Mouse (Mus musculus) forebrain, postnatal 0 days (tissue): ENCODE measurements around the gene Cd52. TPM values are rescaled to one million over a fixed set of nuclear protein-coding genes. Genes with fewer than 3 reads are reported as not detected.

Source experiments
- ATAC-seq: fragments of 200-750 bp; cut with Nextera tagmentation; 2 replicates; pipeline ENCODE4 v1.8.0; 2017; ENCODE audit warnings: mild to moderate bottlenecking, moderate library complexity
- DNase-seq: peaks from one replicate; pipeline ENCODE4 v3.0.0-alpha.2; 2015
- H3K27ac ChIP-seq: fragments of 300-500 bp; sonication (generic); 2 replicates; pipeline ENCODE4 v1.5.1; 2014; ENCODE audit warnings: low read depth, mild to moderate bottlenecking, antibody characterized with exemption, low read length, moderate library complexity, mixed read lengths
- H3K27me3 ChIP-seq: fragments of 300-500 bp; sonication (generic); 2 replicates; pipeline ENCODE4 v1.6.1; 2014; ENCODE audit warnings: mild to moderate bottlenecking, low read length, mixed read lengths; ENCODE audit not compliant: insufficient read depth
- H3K36me3 ChIP-seq: fragments of 300-500 bp; sonication (generic); 2 replicates; pipeline ENCODE4 v1.6.1; 2014; ENCODE audit warnings: mild to moderate bottlenecking, moderate library complexity; ENCODE audit not compliant: insufficient read depth
- H3K4me1 ChIP-seq: fragments of 300-500 bp; sonication (generic); 2 replicates; pipeline ENCODE4 v1.6.1; 2014; ENCODE audit warnings: antibody characterized with exemption; ENCODE audit not compliant: insufficient read depth
- H3K4me2 ChIP-seq: fragments of 300-500 bp; sonication (generic); 2 replicates; pipeline ENCODE4 v1.6.1; 2014; ENCODE audit warnings: low read depth, mild to moderate bottlenecking, moderate library complexity
- H3K4me3 ChIP-seq: fragments of 300-500 bp; sonication (generic); 2 replicates; pipeline ENCODE4 v1.5.1; 2014; ENCODE audit warnings: low read depth, low read length, mixed read lengths
- H3K9ac ChIP-seq: fragments of 300-500 bp; sonication (generic); 2 replicates; pipeline ENCODE4 v1.6.1; 2014; ENCODE audit warnings: mild to moderate bottlenecking
- H3K9me3 ChIP-seq: fragments of 300-500 bp; sonication (generic); 2 replicates; pipeline ENCODE4 v1.6.1; 2016; ENCODE audit warnings: low read length
- CTCF ChIP-seq: sonication (generic); IDR thresholded peaks from 2 replicates; pipeline ENCODE4 v1.5.1; 2016; ENCODE audit warnings: antibody characterized with exemption, control low read depth, low read depth
- WGBS: fragments of 180-500 bp; shearing (Covaris S2); extraction: QIAGEN DNeasy Blood & Tissue Kit; methylation state at CpG from one replicate; pipeline ENCODE4 v1.1.7; 2014; 5-methylcytosine and 5-hydroxymethylcytosine counted together
- polyA plus RNA-seq: library from polyadenylated mRNA; unstranded; fragments of >200 nt; fragmentation: Nextera tagmentation; extraction: Ambion mirVana; gene quantifications from 2 replicates; pipeline ENCODE4 v1.2.1, GENCODE M21; 2015
- total RNA-seq: library from RNA; depleted of rRNA; stranded (reverse); fragments of >200 nt; gene quantifications from 2 replicates; pipeline ENCODE4 v1.2.3, GENCODE M21; 2014

The Cd52 gene
- total and polyA plus RNA-seq, 2 experiments from 2014 or later, result 2.0 to 4.1 TPM

- 86% methylated on average over 16 of the region's 16 CpGs for WGBS
- no peaks in the 10 kb centered on the region for H3K9me3 ChIP-seq
- no peak overlapping the region for H3K27ac ChIP-seq
- H3K36me3 ChIP-seq, result no peaks in the 10 kb centered on the region
- no peaks in the 10 kb centered on the region for H3K4me1 ChIP-seq
- H3K4me3 ChIP-seq, result no peak overlapping the region
- H3K27me3 ChIP-seq, result no peaks in the 10 kb centered on the region
- DNase-seq (no peak), ATAC-seq (no peak)
- TF ChIP-seq CTCF, result peak; percentile 21; the same call in 1 of the 2 replicates
- no peak overlapping the region for H3K4me2 ChIP-seq
- no peak overlapping the region for H3K9ac ChIP-seq
These were observed 4.2 kb downstream of the Cd52 start for GRCm38 (mm10) chr4:134090521-134091224.

- Histone ChIP-seq H3K9me3 (no peaks in the 10 kb centered on the region), H3K4me1 (no peaks in the 10 kb centered on the region), H3K27me3 (no peaks in the 10 kb centered on the region), H3K9ac (no peak overlapping the region), H3K4me2 (no peak overlapping the region), H3K4me3 (no peak overlapping the region), H3K36me3 (no peaks in the 10 kb centered on the region), H3K27ac (no peak overlapping the region)
- 83% methylated on average over 9 of the region's 9 CpGs for WGBS
- no peak for DNase-seq
- ATAC-seq, result no peak
- no peak for TF ChIP-seq CTCF
These were observed 5.9 kb downstream of the Cd52 start for GRCm38 (mm10) chr4:134089029-134089428.

- DNase-seq, result peak; percentile 18
- no peaks in the 10 kb centered on the region for H3K4me1 ChIP-seq
- WGBS, result 44% methylated on average over 7 of the region's 7 CpGs
- no peak for ATAC-seq
- no peak overlapping the region for H3K4me3 ChIP-seq
- H3K36me3 ChIP-seq, result no peaks in the 10 kb centered on the region
- H3K9me3 ChIP-seq, result no peaks in the 10 kb centered on the region
- H3K9ac ChIP-seq, result no peak overlapping the region
- H3K27ac ChIP-seq, result no peak overlapping the region
- no peaks in the 10 kb centered on the region for H3K27me3 ChIP-seq
- peak; percentile 68 for TF ChIP-seq CTCF
- no peak overlapping the region for H3K4me2 ChIP-seq
These were observed 7.5 kb downstream of the Cd52 start for GRCm38 (mm10) chr4:134087412-134087811.

- no peak overlapping the region for H3K27ac ChIP-seq
- no peaks in the 10 kb centered on the region for H3K36me3 ChIP-seq
- H3K9me3 ChIP-seq, result no peaks in the 10 kb centered on the region
- 89% methylated on average over 4 of the region's 4 CpGs for WGBS
- H3K4me1 ChIP-seq, result no peaks in the 10 kb centered on the region
- no peak overlapping the region for H3K4me3 ChIP-seq
- DNase-seq, result no peak
- no peak overlapping the region for H3K4me2 ChIP-seq
- no peak for ATAC-seq
- H3K9ac ChIP-seq, result no peak overlapping the region
- H3K27me3 ChIP-seq, result 0 out of 2 replicates have a peak, but pooled peaks cover 5% of the 10 kb centered on the region
- no peak for TF ChIP-seq CTCF
These were observed 9.9 kb downstream of the Cd52 start for GRCm38 (mm10) chr4:134084999-134085398.

GRCm38 (mm10) chr4:134082460-134082859, 12.4 kb downstream of the Cd52 start:
- no peak for TF ChIP-seq CTCF
- Histone ChIP-seq H3K4me3 (peak overlapping the region; percentile 53), H3K4me1 (no peaks in the 10 kb centered on the region), H3K9me3 (no peaks in the 10 kb centered on the region), H3K27ac (no peak overlapping the region), H3K27me3 (0 out of 2 replicates have a peak, but pooled peaks cover 5% of the 10 kb centered on the region), H3K36me3 (no peaks in the 10 kb centered on the region), H3K9ac (peak overlapping the region; percentile 54; the same call in 1 of the 2 replicates), H3K4me2 (peak overlapping the region; percentile 89)
- 9% methylated on average over 7 of the region's 7 CpGs for WGBS
- DNase-seq (no peak), ATAC-seq (no peak)

GRCm38 (mm10) chr4:134081730-134082386, 13.0 kb downstream of the Cd52 start:
- H3K27ac ChIP-seq, result no peak overlapping the region
- no peak for TF ChIP-seq CTCF
- no peaks in the 10 kb centered on the region for H3K9me3 ChIP-seq
- under 1% methylated on average over 40 of the region's 41 CpGs for WGBS
- ATAC-seq, result peak; percentile 75
- H3K27me3 ChIP-seq, result 0 out of 2 replicates have a peak, but pooled peaks cover 5% of the 10 kb centered on the region
- H3K4me1 ChIP-seq, result no peaks in the 10 kb centered on the region
- H3K4me2 ChIP-seq, result peak overlapping the region; percentile 89
- peak overlapping the region; percentile 53 for H3K4me3 ChIP-seq
- peak overlapping the region; percentile 54 for H3K9ac ChIP-seq
- DNase-seq, result peak; percentile 58
- H3K36me3 ChIP-seq, result no peaks in the 10 kb centered on the region

- H3K27me3 ChIP-seq, result 0 out of 2 replicates have a peak, but pooled peaks cover 5% of the 10 kb centered on the region
- no peaks in the 10 kb centered on the region for H3K4me1 ChIP-seq
- H3K27ac ChIP-seq, result no peak overlapping the region
- H3K4me3 ChIP-seq, result no peak overlapping the region
- DNase-seq, result no peak
- no peak overlapping the region for H3K4me2 ChIP-seq
- no peak for ATAC-seq
- WGBS, result 83% methylated on average over 4 of the region's 4 CpGs
- H3K36me3 ChIP-seq, result no peaks in the 10 kb centered on the region
- H3K9me3 ChIP-seq, result no peaks in the 10 kb centered on the region
- no peak for TF ChIP-seq CTCF
- H3K9ac ChIP-seq, result no peak overlapping the region
These were observed 14.2 kb downstream of the Cd52 start for GRCm38 (mm10) chr4:134080674-134081073.
